Mouse (Mus musculus) neural tube, embryonic 13.5 days (tissue): Measurements from ENCODE around the gene Mark3. TPM values are rescaled to one million over a fixed set of nuclear protein-coding genes. Genes with fewer than 3 reads are reported as not detected.

ENCODE experiments used
- ATAC-seq: fragments of 200-750 bp; cut with Nextera tagmentation; 2 replicates; pipeline ENCODE4 v1.8.0; 2017; ENCODE audit warnings: low read depth, mild to moderate bottlenecking, moderate TSS enrichment, moderate library complexity
- H3K27ac ChIP-seq: fragments of 300-500 bp; sonication (generic); replicated peaks from 2 replicates; pipeline ENCODE4 v1.5.1; 2015; ENCODE audit warnings: moderate library complexity, mild to moderate bottlenecking, inconsistent platforms
- H3K27me3 ChIP-seq: fragments of 300-500 bp; sonication (generic); 2 replicates; pipeline ENCODE4 v1.6.1; 2015; ENCODE audit warnings: mild to moderate bottlenecking, inconsistent platforms
- H3K36me3 ChIP-seq: fragments of 300-500 bp; sonication (generic); 2 replicates; pipeline ENCODE4 v1.6.1; 2015; ENCODE audit warnings: mild to moderate bottlenecking, inconsistent platforms
- H3K4me1 ChIP-seq: fragments of 300-500 bp; sonication (generic); replicated peaks from 2 replicates; pipeline ENCODE4 v1.6.1; 2015; ENCODE audit warnings: inconsistent platforms
- H3K4me2 ChIP-seq: fragments of 300-500 bp; sonication (generic); 2 replicates; pipeline ENCODE4 v1.6.1; 2015; ENCODE audit warnings: inconsistent platforms, mild to moderate bottlenecking, moderate library complexity
- H3K4me3 ChIP-seq: fragments of 300-500 bp; sonication (generic); 2 replicates; pipeline ENCODE4 v1.5.1; 2015; ENCODE audit warnings: mild to moderate bottlenecking, inconsistent platforms
- H3K9ac ChIP-seq: fragments of 300-500 bp; sonication (generic); 2 replicates; pipeline ENCODE4 v1.6.1; 2015; ENCODE audit warnings: moderate library complexity, mild to moderate bottlenecking, inconsistent platforms
- H3K9me3 ChIP-seq: fragments of 300-500 bp; sonication (generic); 2 replicates; pipeline ENCODE4 v1.6.1; 2016; ENCODE audit warnings: inconsistent platforms
- WGBS: fragments of 180-500 bp; shearing (Covaris S2); methylation state at CpG from one replicate; pipeline ENCODE4 v1.1.7; 2015; 5-methylcytosine and 5-hydroxymethylcytosine counted together
- polyA plus RNA-seq: library from polyadenylated mRNA; unstranded; fragments of >200 nt; fragmentation: Nextera tagmentation; extraction: Ambion mirVana; gene quantifications from 2 replicates; pipeline ENCODE4 v1.2.1, GENCODE M21; 2015

Mark3 gene
- polyA plus RNA-seq, 1 experiment from 2014 or later = 61.5 TPM

- no peaks in the 10 kb centered on the region; the same call in 1 of the 2 replicates for H3K27me3 ChIP-seq
- ATAC-seq = peak; percentile 2
- under 1% methylated on average over 35 of the region's 35 CpGs for WGBS
These were observed 96.7 kb downstream of the Mark3 start for GRCm38 (mm10) chr12:111670976-111671375.

GRCm38 (mm10) chr12:111671431-111671902 is 97.1 kb downstream of the Mark3 start:
- H3K4me3 ChIP-seq = peak overlapping the region; percentile 97
- H3K9ac ChIP-seq = peak overlapping the region; percentile 99
- peak; percentile 72 for ATAC-seq
- H3K36me3 ChIP-seq = peaks cover 27% of the 10 kb centered on the region
- H3K4me1 ChIP-seq = peaks cover 46% of the 10 kb centered on the region
- no peaks in the 10 kb centered on the region; the same call in 1 of the 2 replicates for H3K27me3 ChIP-seq
- H3K4me2 ChIP-seq = peak overlapping the region; percentile 97
- peak overlapping the region; percentile 95 for H3K27ac ChIP-seq
- H3K9me3 ChIP-seq = no peaks in the 10 kb centered on the region
- under 1% methylated on average over 34 of the region's 34 CpGs for WGBS

More at GRCm38 (mm10) chr12:111670976-111671375, 96.7 kb downstream of the Mark3 start:
- Histone ChIP-seq H3K36me3 (peaks cover 31% of the 10 kb centered on the region), H3K4me1 (peaks cover 46% of the 10 kb centered on the region), H3K9ac (peak overlapping the region; percentile 99), H3K4me3 (peak overlapping the region; percentile 97), H3K27ac (peak overlapping the region; percentile 95), H3K4me2 (peak overlapping the region; percentile 97), H3K9me3 (no peaks in the 10 kb centered on the region)

GRCm38 (mm10) chr12:111672176-111672575 is 97.9 kb downstream of the Mark3 start, which contains the start of gene Ckb:
Ckb (minus strand) TSS chr12:111672338.
- Histone ChIP-seq H3K9ac (peak within 1 kb of the TSS; percentile 99), H3K27ac (peak within 1 kb of the TSS; percentile 95), H3K4me3 (peak within 1 kb of the TSS; percentile 97), H3K9me3 (no peaks in the 10 kb centered on the region), H3K4me1 (peaks cover 53% of the 10 kb centered on the region), H3K36me3 (peaks cover 21% of the 10 kb centered on the region), H3K4me2 (peak within 1 kb of the TSS; percentile 97), H3K27me3 (no peaks in the 10 kb centered on the region; the same call in 1 of the 2 replicates)
- ATAC-seq = peak; percentile 89
- under 1% methylated on average over 31 of the region's 31 CpGs for WGBS

GRCm38 (mm10) chr12:111672581-111672980 is 98.3 kb downstream of the Mark3 start:
- Histone ChIP-seq H3K36me3 (peaks cover 17% of the 10 kb centered on the region), H3K27me3 (no peaks in the 10 kb centered on the region; the same call in 1 of the 2 replicates), H3K27ac (peak overlapping the region; percentile 95), H3K4me3 (peak overlapping the region; percentile 97), H3K9ac (peak overlapping the region; percentile 99), H3K9me3 (no peaks in the 10 kb centered on the region), H3K4me1 (peaks cover 57% of the 10 kb centered on the region), H3K4me2 (peak overlapping the region; percentile 97)
- 0 out of 2 replicates have a peak, but pooled peaks have one; percentile 0 for ATAC-seq
- WGBS = 6% methylated on average over 12 of the region's 12 CpGs

GRCm38 (mm10) chr12:111674850-111675486 is 100.6 kb downstream of the Mark3 start:
- Histone ChIP-seq H3K4me1 (peaks cover 50% of the 10 kb centered on the region), H3K9me3 (no peaks in the 10 kb centered on the region), H3K9ac (no peak overlapping the region), H3K27me3 (no peaks in the 10 kb centered on the region; the same call in 1 of the 2 replicates), H3K4me2 (no peak overlapping the region), H3K4me3 (no peak overlapping the region), H3K36me3 (peaks cover 5% of the 10 kb centered on the region), H3K27ac (no peak overlapping the region)
- 62% methylated on average over 2 of the region's 2 CpGs for WGBS
- ATAC-seq = no peak

- Histone ChIP-seq H3K9ac (peak overlapping the region; percentile 6; the same call in 1 of the 2 replicates), H3K27ac (no peak overlapping the region), H3K4me3 (no peak overlapping the region), H3K9me3 (no peaks in the 10 kb centered on the region), H3K4me2 (no peak overlapping the region), H3K27me3 (no peaks in the 10 kb centered on the region; the same call in 1 of the 2 replicates), H3K4me1 (peaks cover 40% of the 10 kb centered on the region), H3K36me3 (peaks cover 7% of the 10 kb centered on the region)
- WGBS = 83% methylated on average over 6 of the region's 6 CpGs
- no peak for ATAC-seq
These were observed 101.7 kb downstream of the Mark3 start for GRCm38 (mm10) chr12:111675797-111676580.

- ATAC-seq = peak; percentile 54
- Histone ChIP-seq H3K36me3 (peaks cover 20% of the 10 kb centered on the region), H3K9ac (peak overlapping the region; percentile 77), H3K9me3 (no peaks in the 10 kb centered on the region), H3K27ac (peak overlapping the region; percentile 94), H3K27me3 (no peaks in the 10 kb centered on the region; the same call in 1 of the 2 replicates), H3K4me3 (peak overlapping the region; percentile 62), H3K4me1 (peaks cover 36% of the 10 kb centered on the region), H3K4me2 (peak overlapping the region; percentile 73)
- WGBS = 17% methylated on average over 5 of the region's 5 CpGs
These were observed 103.1 kb downstream of the Mark3 start for GRCm38 (mm10) chr12:111677421-111677820.

GRCm38 (mm10) chr12:111677882-111678669 is 103.8 kb downstream of the Mark3 start, which contains the start of gene Trmt61a:
Trmt61a (plus strand) TSS chr12:111678105.
- no peaks in the 10 kb centered on the region; the same call in 1 of the 2 replicates for H3K27me3 ChIP-seq
- ATAC-seq = peak; percentile 92
- H3K27ac ChIP-seq = peak within 1 kb of the TSS; percentile 94
- peak within 1 kb of the TSS; percentile 62 for H3K4me3 ChIP-seq
- H3K9me3 ChIP-seq = no peaks in the 10 kb centered on the region
- peaks cover 29% of the 10 kb centered on the region for H3K4me1 ChIP-seq
- WGBS = under 1% methylated on average over 51 of the region's 51 CpGs
- H3K36me3 ChIP-seq = peaks cover 26% of the 10 kb centered on the region
- peak within 1 kb of the TSS; percentile 77 for H3K9ac ChIP-seq
- H3K4me2 ChIP-seq = peak within 1 kb of the TSS; percentile 73

GRCm38 (mm10) chr12:111678670-111678933 is 104.3 kb downstream of the Mark3 start:
- Histone ChIP-seq H3K36me3 (peaks cover 30% of the 10 kb centered on the region), H3K27me3 (no peaks in the 10 kb centered on the region), H3K4me2 (peak overlapping the region; percentile 73), H3K4me3 (peak overlapping the region; percentile 62), H3K9ac (peak overlapping the region; percentile 77), H3K9me3 (no peaks in the 10 kb centered on the region), H3K4me1 (peaks cover 28% of the 10 kb centered on the region), H3K27ac (no peak overlapping the region)
- 7% methylated on average over 13 of the region's 13 CpGs for WGBS
- ATAC-seq = no peak

GRCm38 (mm10) chr12:111678997-111679396 is 104.7 kb downstream of the Mark3 start:
- Histone ChIP-seq H3K36me3 (peaks cover 34% of the 10 kb centered on the region), H3K27ac (no peak overlapping the region), H3K27me3 (no peaks in the 10 kb centered on the region), H3K4me3 (peak overlapping the region; percentile 62), H3K4me1 (peaks cover 28% of the 10 kb centered on the region), H3K9me3 (no peaks in the 10 kb centered on the region), H3K4me2 (peak overlapping the region; percentile 73), H3K9ac (peak overlapping the region; percentile 77; the same call in 1 of the 2 replicates)
- WGBS = 60% methylated on average over 7 of the region's 7 CpGs
- ATAC-seq = no peak

- Histone ChIP-seq H3K27me3 (no peaks in the 10 kb centered on the region), H3K4me1 (peaks cover 28% of the 10 kb centered on the region), H3K9me3 (no peaks in the 10 kb centered on the region), H3K9ac (no peak overlapping the region), H3K4me3 (no peak overlapping the region), H3K27ac (no peak overlapping the region), H3K4me2 (no peak overlapping the region), H3K36me3 (peaks cover 37% of the 10 kb centered on the region)
- no peak for ATAC-seq
- WGBS = 93% methylated on average over 13 of the region's 13 CpGs
These were observed 106.3 kb downstream of the Mark3 start for GRCm38 (mm10) chr12:111680661-111681060.
